Mouse (Mus musculus): Measurements from ENCODE around the gene Gata3. TPM values are rescaled to one million over a fixed set of nuclear protein-coding genes. Genes with fewer than 3 reads are reported as not detected.

The Gata3 gene
- polyA plus RNA-seq, 1 experiment = not detected

DNA sequence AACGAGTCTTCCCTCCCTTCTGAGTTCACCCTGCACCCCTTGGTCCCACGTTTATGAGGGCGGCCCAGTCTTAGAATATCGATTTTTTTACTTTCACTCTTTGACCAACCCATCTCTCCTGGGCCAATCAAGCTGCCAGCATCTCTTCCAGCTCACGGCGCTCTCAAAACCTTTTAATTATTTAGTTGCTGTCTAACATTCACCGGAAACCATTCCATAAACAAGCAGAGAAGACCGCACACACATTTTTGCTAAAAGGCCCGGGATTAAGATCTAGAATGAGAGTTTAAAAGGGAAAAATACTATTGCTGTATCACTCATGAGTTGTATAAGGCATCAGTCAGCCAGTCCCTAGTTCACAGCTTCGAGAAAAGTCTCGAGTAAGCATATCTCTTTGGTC is 9.6 kb downstream of the Gata3 start:
- Histone ChIP-seq H3K27ac (replicated peaks; ENCODE audit: low read depth, low read length) (no peak overlapping the region), H3K4me3 (ENCODE audit: insufficient read depth, low read depth, low read length) (no peak overlapping the region), H3K4me1 (ENCODE audit: control insufficient read depth, insufficient read depth, insufficient read length, low read length) (peaks cover 4% of the 10 kb centered on the region; the same call in 1 of the 2 replicates)

- Histone ChIP-seq H3K27ac (replicated peaks; ENCODE audit: low read depth, low read length) (no peak overlapping the region), H3K4me3 (ENCODE audit: insufficient read depth, low read depth, low read length) (peak overlapping the region; percentile 74), H3K4me1 (ENCODE audit: control insufficient read depth, insufficient read depth, insufficient read length, low read length) (peaks cover 4% of the 10 kb centered on the region; the same call in 1 of the 2 replicates)
Measured at GRCm38 (mm10) chr2:9879493-9879892, 10.3 kb downstream of the Gata3 start.

DNA sequence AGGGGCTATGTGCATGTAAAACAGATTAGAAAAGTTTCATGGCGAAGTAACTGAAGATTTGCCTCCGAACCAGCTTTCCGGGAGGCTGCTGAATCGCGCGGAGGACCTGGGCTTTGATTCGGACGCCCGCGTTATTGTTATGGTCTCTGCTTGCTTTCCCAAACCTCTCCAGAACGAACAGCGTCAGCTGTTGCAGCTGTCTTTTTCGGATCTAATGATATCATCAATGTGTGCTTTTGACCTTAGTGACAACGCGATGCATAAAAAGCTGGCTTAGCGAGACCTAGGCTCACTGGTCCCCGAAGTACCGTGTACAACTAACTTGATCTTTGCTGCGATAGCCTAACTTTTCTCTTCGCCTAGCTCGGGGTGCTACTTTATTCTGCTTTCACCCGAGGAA is 10.7 kb downstream of the Gata3 start:
- H3K4me1 ChIP-seq (ENCODE audit: control insufficient read depth, insufficient read depth, insufficient read length, low read length) = peaks cover 4% of the 10 kb centered on the region; the same call in 1 of the 2 replicates
- no peak overlapping the region for H3K27ac ChIP-seq (replicated peaks; ENCODE audit: low read depth, low read length)
- H3K4me3 ChIP-seq (ENCODE audit: insufficient read depth, low read depth, low read length) = peak overlapping the region; percentile 74

GRCm38 (mm10) chr2:9878564-9879081 is 11.2 kb downstream of the Gata3 start:
- H3K27ac ChIP-seq (replicated peaks; ENCODE audit: low read depth, low read length) = no peak overlapping the region
- H3K4me3 ChIP-seq (ENCODE audit: insufficient read depth, low read depth, low read length) = peak overlapping the region; percentile 74
- peaks cover 4% of the 10 kb centered on the region; the same call in 1 of the 2 replicates for H3K4me1 ChIP-seq (ENCODE audit: control insufficient read depth, insufficient read depth, insufficient read length, low read length)

- Histone ChIP-seq H3K4me1 (ENCODE audit: control insufficient read depth, insufficient read depth, insufficient read length, low read length) (peaks cover 4% of the 10 kb centered on the region; the same call in 1 of the 2 replicates), H3K4me3 (ENCODE audit: insufficient read depth, low read depth, low read length) (peak overlapping the region; percentile 74), H3K27ac (replicated peaks; ENCODE audit: low read depth, low read length) (no peak overlapping the region)
Measured at GRCm38 (mm10) chr2:9877966-9878563, 11.8 kb downstream of the Gata3 start.

GRCm38 (mm10) chr2:9877326-9877690 is 12.5 kb downstream of the Gata3 start:
- peak overlapping the region; percentile 74 for H3K4me3 ChIP-seq (ENCODE audit: insufficient read depth, low read depth, low read length)
- no peak overlapping the region for H3K27ac ChIP-seq (replicated peaks; ENCODE audit: low read depth, low read length)
- peaks cover 4% of the 10 kb centered on the region; the same call in 1 of the 2 replicates for H3K4me1 ChIP-seq (ENCODE audit: control insufficient read depth, insufficient read depth, insufficient read length, low read length)

GRCm38 (mm10) chr2:9876621-9877325 is 13.1 kb downstream of the Gata3 start:
- peak overlapping the region; percentile 74 for H3K4me3 ChIP-seq (ENCODE audit: insufficient read depth, low read depth, low read length)
- H3K27ac ChIP-seq (replicated peaks; ENCODE audit: low read depth, low read length) = no peak overlapping the region
- peaks cover 4% of the 10 kb centered on the region; the same call in 1 of the 2 replicates for H3K4me1 ChIP-seq (ENCODE audit: control insufficient read depth, insufficient read depth, insufficient read length, low read length)

DNA sequence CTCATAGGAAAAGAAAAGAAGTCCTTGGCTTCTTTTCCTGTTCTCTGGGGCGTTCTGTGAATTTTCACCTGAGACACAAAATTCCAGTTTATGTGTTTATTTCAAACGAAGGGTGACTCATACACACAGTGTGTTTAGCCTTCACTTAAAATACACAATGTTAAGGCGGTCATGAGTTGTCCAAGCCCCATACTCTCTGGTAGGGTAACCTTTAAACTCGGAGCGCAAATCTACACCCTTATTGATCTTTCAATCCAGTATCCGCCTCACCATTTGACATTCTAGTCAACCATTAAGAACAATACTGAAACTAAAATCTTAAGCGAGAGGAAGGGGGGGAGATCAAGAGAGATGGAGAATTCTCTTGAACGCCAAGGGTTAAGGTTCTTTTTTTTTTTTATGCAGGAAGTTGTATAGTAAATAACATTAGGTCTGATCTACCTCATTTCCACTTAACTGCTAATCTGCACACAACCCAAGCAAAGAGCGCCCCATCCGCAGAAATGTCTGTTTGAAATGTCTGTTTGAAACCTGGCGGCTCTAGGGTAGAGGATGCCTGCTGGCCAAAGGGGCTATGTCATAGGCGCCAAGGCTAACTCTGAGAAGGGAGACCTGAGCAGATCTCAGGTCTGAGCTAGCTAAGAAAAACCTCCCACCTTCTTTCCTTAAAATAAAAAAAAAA is 14.0 kb downstream of the Gata3 start:
- Histone ChIP-seq H3K27ac (replicated peaks; ENCODE audit: low read depth, low read length) (no peak overlapping the region), H3K4me1 (ENCODE audit: control insufficient read depth, insufficient read depth, insufficient read length, low read length) (peaks cover 4% of the 10 kb centered on the region; the same call in 1 of the 2 replicates), H3K4me3 (ENCODE audit: insufficient read depth, low read depth, low read length) (no peak overlapping the region)

- Histone ChIP-seq H3K4me3 (ENCODE audit: insufficient read depth, low read depth, low read length) (no peak overlapping the region), H3K27ac (replicated peaks; ENCODE audit: low read depth, low read length) (no peak overlapping the region), H3K4me1 (ENCODE audit: control insufficient read depth, insufficient read depth, insufficient read length, low read length) (peaks cover 4% of the 10 kb centered on the region; the same call in 1 of the 2 replicates)
Measured at GRCm38 (mm10) chr2:9875220-9875619, 14.6 kb downstream of the Gata3 start.

GRCm38 (mm10) chr2:9874467-9875219 is 15.2 kb downstream of the Gata3 start:
- Histone ChIP-seq H3K27ac (replicated peaks; ENCODE audit: low read depth, low read length) (no peak overlapping the region), H3K4me3 (ENCODE audit: insufficient read depth, low read depth, low read length) (no peak overlapping the region), H3K4me1 (ENCODE audit: control insufficient read depth, insufficient read depth, insufficient read length, low read length) (peaks cover 4% of the 10 kb centered on the region; the same call in 1 of the 2 replicates)

- H3K4me3 ChIP-seq (ENCODE audit: insufficient read depth, low read depth, low read length) = no peak overlapping the region
- H3K4me1 ChIP-seq (ENCODE audit: control insufficient read depth, insufficient read depth, insufficient read length, low read length) = peaks cover 4% of the 10 kb centered on the region; the same call in 1 of the 2 replicates
- H3K27ac ChIP-seq (replicated peaks; ENCODE audit: low read depth, low read length) = no peak overlapping the region
Measured at GRCm38 (mm10) chr2:9873757-9874156, 16.1 kb downstream of the Gata3 start.

DNA sequence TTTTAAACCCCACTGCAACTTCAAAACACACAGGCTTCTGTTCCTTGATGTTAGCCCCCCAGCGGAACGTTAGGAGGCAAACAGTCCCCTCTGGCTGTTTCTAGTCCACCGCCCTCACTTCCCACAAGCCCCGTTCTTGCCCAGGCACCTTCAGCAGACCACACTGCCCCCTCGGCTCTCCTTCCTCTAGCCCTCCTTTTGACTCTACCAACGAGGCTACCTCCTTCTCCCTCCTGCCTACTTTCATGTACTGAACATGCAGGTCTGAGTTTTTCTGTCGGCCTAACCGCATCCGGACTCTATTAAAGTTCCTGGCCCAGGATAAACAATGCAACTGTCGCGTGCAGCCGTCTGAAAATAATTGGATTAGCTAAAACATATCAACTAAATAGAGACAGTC is 17.2 kb downstream of the Gata3 start:
- no peaks in the 10 kb centered on the region for H3K4me1 ChIP-seq (ENCODE audit: control insufficient read depth, insufficient read depth, insufficient read length, low read length)
- no peak overlapping the region for H3K4me3 ChIP-seq (ENCODE audit: insufficient read depth, low read depth, low read length)
- H3K27ac ChIP-seq (replicated peaks; ENCODE audit: low read depth, low read length) = no peak overlapping the region

DNA sequence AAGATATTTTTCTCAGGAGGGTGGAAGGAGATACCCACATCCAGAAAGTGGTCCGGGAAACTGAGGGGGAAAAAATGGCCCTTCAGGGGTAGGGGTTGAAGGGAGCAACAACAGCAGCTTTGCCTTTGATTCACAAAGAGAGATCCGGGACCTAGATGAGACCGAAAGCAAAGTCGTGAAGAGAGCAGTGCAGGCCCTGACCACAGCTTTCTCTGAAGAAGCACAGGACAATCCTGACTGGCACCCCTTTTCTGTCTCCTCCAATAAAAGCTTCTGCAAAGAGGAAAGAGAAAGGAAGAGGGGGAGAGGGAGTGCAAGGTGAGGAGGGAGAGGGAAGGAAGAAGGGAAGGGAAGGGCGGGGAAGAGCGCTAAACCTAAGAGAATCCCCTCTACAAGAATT is 18.0 kb downstream of the Gata3 start:
- no peak overlapping the region for H3K4me3 ChIP-seq (ENCODE audit: insufficient read depth, low read depth, low read length)
- no peaks in the 10 kb centered on the region for H3K4me1 ChIP-seq (ENCODE audit: control insufficient read depth, insufficient read depth, insufficient read length, low read length)
- H3K27ac ChIP-seq (replicated peaks; ENCODE audit: low read depth, low read length) = no peak overlapping the region

DNA sequence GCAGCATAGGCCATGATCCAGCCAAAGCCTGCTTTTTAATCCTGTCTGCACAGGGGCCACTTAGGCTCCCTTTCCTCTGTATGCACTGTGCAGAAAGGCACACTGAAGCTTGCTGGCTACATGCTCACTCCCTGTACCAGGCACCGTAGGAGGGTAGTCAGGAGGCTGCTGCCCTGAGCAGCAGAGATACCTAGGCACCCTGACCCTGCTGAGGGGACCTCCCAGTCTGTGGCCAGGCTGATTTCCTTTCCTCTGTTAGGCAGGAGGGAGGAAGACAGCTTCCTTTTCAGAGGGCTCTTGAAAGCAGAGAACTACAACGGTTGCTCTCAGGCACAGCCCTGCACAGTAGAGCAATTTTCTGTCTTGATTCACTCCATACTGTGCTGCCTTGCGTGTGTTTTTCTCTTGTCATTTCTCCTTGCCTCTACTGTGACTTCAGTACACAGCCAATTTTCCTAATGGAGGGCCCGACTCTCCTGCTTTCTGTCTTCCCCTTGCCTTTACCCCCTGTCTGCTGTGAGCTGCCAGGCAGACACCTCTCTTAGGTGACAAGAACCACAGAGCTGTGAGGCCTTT is 18.6 kb downstream of the Gata3 start:
- no peaks in the 10 kb centered on the region for H3K4me1 ChIP-seq (ENCODE audit: control insufficient read depth, insufficient read depth, insufficient read length, low read length)
- no peak overlapping the region for H3K4me3 ChIP-seq (ENCODE audit: insufficient read depth, low read depth, low read length)
- H3K27ac ChIP-seq (replicated peaks; ENCODE audit: low read depth, low read length) = no peak overlapping the region

Measured in brown adipose tissue, adult 24 weeks (tissue).